Mouse (Mus musculus) G1E-ER4 (cell line): ENCODE results near the gene Ldb2. TPM values are rescaled to one million over a fixed set of nuclear protein-coding genes. Genes with fewer than 3 reads are reported as not detected.

Experiments
- GATA1 ChIP-seq: IDR thresholded peaks from one replicate; pipeline ENCODE4 v1.8.0; 2012; ENCODE audit warnings: low read length, inconsistent platforms
- polyA plus RNA-seq: library from polyadenylated mRNA; stranded (reverse); fragments of >175 nt; gene quantifications from 2 replicates; pipeline ENCODE4 v1.2.3, GENCODE M21; 2012

Ldb2 gene
- polyA plus RNA-seq = not detected in 2 replicates

DNA sequence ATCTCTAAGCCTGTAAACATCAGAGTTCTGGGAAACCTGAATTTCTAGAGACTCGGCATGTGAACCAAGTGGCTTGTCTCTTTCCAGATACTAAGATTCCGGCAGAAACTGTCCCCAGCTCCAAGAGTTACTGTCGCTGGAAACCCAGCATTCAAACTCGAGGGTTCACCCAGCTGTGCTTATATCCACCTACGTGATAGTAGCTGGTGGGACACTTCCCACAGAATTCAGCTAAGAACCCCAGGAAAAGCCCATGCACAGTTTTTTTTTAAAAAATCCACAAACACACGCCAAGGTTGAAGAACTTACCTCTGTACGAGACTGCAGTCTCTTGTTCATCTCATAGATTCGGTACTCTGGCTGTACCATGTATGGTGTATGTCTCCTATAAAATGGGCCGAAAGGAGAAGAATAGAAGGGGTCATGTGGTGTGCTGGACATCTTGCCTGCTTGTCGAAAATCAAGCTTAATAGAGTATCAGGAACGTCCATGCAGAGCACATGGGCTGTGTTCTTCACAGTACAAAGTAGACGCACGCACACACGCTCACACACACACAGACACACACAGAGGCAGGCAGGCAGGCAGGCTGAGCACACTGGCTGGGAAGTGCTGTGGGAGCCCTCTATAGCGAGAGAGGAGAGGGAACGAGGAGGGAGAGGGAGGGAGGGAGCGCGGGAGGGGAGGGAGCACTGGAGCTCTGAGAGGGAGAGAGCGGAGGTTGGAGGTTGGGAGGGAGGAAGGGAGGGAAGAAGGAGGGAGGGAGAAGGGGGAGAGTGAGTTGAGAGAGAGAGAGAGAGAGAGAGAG is at the start of gene Ldb2:
Ldb2 (minus strand) TSS at position 628 of the 808 bp plus-strand sequence.
- no peak for TF ChIP-seq GATA1

DNA sequence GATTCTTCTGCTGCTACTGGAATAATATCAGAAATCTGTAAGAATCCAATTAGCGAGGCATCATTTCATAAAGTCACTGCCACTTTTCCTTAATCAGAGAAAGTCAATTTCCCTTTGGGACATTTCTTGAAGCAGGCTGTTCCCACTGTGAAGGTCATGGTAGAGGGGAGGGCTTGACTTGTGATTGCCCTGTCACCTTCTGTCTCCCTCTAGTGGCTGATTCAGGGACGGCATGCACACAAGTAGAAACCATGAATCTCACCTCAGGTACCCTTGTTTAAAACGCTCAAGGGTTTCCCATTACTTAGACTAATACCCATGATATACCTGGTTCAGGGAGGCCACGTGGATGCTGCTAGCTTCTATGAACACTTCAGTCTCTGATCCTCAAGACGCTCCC is 31.8 kb upstream of the Ldb2 start:
- no peak for TF ChIP-seq GATA1

GRCm38 (mm10) chr5:44815506-44815905 is 16.0 kb upstream of the Ldb2 start:
- TF ChIP-seq GATA1 = no peak

- no peak for TF ChIP-seq GATA1
Observed at GRCm38 (mm10) chr5:44805960-44806359, 6.5 kb upstream of the Ldb2 start.

DNA sequence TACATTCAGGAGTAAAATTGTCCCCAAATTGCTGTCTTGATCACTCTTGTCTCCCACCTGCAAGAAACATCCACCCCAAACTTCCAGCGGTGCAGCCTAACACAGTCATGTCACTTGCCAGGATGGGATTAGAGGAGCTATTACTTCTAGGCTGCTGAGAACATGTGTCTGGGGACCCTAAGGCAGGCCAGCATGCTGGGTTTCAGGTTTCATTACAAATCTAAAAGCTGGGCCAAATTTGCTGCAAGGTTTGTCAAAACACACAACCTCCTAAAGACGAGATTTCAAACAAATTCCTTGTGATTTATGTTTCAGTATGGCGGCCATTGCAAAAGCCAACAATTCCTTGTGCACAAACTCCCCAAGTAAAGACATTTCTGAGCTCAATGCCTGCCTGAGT is 1.6 kb upstream of the Ldb2 start:
- TF ChIP-seq GATA1 = no peak

- TF ChIP-seq GATA1 = no peak
Observed at GRCm38 (mm10) chr5:44799861-44800260, 381 bp upstream of the Ldb2 start.

DNA sequence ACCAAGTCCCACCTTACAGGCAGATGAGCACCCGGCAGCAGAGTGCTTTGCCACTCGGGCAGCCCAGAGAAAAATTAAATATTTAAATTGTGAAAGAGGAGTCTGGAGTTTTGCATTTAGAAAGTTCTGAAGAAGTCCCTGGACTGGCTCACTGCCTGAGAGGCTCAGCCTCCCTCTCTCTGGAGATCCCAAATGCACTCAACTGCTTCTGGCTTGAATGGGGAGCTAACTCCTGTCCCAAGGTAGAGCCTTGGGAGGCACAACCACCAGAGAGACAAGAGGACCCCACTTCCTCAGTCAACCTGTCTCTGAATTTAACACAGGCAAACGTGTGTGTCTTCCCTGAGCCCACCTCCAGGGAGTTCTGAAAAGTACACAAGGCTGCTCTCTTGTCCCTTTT is 987 bp downstream of the Ldb2 start:
- TF ChIP-seq GATA1 = no peak

DNA sequence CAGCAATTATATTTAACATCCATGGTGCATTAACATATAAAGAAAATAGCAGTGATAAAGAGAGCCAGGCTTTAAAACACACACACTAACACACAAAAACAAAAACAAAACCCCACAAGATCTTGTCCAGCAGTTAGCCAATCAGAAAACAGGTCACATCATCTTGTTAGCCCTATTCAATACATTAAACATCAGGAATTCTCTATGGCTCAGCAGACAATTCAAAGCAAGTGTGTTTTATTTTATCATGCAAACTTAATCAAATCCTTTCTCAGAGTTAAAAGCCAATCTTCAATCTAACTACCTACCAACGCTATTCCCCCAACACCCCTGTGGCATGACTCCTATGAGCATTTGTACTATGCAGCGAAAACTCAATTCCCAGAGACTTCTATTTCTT is 1.4 kb downstream of the Ldb2 start:
- TF ChIP-seq GATA1 = no peak

- no peak for TF ChIP-seq GATA1
Observed at GRCm38 (mm10) chr5:44784591-44784990, 14.9 kb downstream of the Ldb2 start.

DNA sequence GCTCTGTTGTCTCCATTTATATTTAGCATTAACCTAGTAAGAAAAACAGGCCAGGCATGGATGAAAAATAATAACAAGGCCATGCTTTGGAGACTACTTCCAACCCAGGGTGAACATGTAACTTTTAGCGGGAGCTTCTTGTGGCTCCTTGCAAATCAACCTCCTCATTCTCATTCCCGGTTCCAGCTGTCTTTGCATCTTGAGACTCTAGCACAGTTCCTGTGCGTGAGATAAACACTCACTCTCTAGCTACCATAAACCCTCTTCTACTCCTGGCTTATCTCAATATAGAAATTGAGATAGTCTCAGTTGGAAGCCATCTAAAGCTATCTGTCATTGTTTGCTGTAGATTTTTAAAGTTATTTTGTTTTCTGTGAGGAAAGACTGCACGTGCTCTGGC is 20.1 kb downstream of the Ldb2 start:
- no peak for TF ChIP-seq GATA1

- no peak for TF ChIP-seq GATA1
Observed at GRCm38 (mm10) chr5:44768472-44768871, 31.0 kb downstream of the Ldb2 start.

DNA sequence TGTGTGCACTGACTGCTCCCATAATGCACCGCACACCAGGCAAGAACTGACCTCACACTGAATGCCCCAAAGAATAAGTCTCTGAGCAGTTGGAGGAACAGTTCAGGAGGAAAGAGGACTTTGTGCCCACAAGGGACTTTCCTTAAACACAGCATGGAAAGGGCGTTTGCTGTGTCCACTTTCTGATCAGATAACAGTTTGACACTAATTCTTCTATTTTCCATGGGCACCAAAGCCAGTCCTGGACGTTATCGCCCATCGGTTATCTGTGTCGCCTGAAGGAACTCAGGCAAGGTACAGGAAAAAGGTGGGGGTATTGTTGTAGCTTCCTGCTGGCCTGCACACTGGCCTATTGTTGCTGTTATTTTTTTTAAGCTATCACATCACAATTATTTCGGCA is 34.6 kb downstream of the Ldb2 start:
- no peak for TF ChIP-seq GATA1

- TF ChIP-seq GATA1 = no peak
Observed at GRCm38 (mm10) chr5:44759178-44759577, 40.3 kb downstream of the Ldb2 start.

DNA sequence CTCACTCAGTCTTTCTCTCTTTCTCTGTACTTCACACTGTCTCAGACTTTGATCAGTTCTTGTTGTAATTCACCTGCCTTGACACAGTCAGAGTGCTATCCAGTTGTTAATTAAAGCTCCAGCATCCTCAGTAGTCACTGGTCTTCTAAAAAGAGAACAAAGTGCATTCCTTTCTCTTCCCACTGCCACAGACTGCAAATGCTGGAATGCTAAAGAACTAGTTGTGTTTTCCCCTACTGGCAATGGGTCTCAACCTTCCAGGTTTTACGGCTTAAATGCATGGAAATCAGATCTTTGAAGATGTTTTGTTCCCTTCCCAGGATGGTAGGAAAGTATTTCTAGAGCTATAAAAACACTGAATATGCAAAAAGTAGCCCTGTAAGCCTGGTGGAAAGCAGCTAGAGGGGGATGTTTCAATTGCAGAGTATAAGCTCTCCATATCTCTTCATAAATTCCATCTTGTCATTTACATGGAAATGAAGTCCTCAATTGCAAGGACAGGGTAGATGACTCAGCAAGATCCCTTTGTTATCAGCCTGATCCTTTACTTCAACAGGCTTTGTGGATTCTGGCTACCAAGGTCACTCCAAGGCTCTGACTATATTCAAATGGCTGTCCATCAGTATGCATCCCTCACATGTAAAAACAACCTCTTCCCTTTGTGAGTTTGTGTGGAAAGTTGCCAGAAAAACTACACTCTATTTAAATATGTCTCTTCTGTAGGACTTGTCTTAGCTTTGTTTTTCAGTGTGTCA is 45.1 kb downstream of the Ldb2 start:
- TF ChIP-seq GATA1 = no peak

DNA sequence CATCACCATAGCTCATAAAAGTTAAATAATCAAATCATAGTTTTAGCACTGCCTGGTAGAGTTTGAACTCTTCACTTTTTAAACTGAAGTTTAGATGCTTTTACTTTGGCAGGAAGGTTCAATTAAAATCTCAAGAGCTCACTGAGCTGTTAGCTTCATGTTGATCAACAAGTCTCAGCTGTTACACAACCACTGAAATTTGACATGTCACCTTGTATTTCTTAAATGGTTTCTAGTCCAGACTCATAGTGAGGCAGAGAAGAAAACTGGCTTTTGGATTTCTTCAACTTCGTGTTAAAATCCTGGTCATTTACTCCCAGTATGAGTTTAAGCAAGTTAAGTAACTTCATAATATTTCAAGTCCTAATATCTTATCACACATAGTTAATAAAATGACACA is 53.8 kb downstream of the Ldb2 start:
- TF ChIP-seq GATA1 = no peak

GRCm38 (mm10) chr5:44736366-44736765 is 63.1 kb downstream of the Ldb2 start:
- no peak for TF ChIP-seq GATA1

GRCm38 (mm10) chr5:44734131-44734723 is 65.3 kb downstream of the Ldb2 start:
- no peak for TF ChIP-seq GATA1
